Mouse (Mus musculus): ENCODE results near the gene Itgb8.

Gene Itgb8

GRCm38 (mm10) chr12:119209384-119210072 lies 29.1 kb downstream of the Itgb8 start:
- DNase-seq (ENCODE audit: low spot score in 2 of 2) = no peak

DNA sequence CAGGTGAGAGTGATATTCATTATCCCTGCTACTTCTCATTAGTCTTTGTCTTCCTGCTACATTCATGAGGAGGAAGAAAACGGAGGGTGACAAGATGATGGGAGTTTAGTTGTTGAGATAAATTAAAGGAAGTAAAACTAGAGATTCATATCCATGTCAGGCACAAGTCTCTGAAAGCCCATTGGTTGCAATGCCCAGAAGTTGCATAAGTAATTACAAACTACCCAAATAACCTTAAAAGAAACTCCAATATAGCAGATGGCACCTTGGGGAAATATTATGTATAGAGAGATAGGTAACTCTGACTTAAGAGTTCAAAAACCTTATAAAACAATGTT lies 31.2 kb downstream of the Itgb8 start:
- DNase-seq (ENCODE audit: low spot score in 2 of 2) = no peak

- DNase-seq (ENCODE audit: low spot score in 2 of 2) = peak in 1 of 2 experiments; percentile 60
Measured at GRCm38 (mm10) chr12:119206711-119207463, 31.7 kb downstream of the Itgb8 start.

GRCm38 (mm10) chr12:119204411-119204810 lies 34.2 kb downstream of the Itgb8 start:
- DNase-seq (ENCODE audit: low spot score in 2 of 2) = no peak

- no peak for DNase-seq (ENCODE audit: low spot score in 2 of 2)
Measured at GRCm38 (mm10) chr12:119202766-119203165, 35.8 kb downstream of the Itgb8 start.

- no peak for DNase-seq (ENCODE audit: low spot score in 2 of 2)
Measured at GRCm38 (mm10) chr12:119195145-119195544, 43.5 kb downstream of the Itgb8 start.

DNA sequence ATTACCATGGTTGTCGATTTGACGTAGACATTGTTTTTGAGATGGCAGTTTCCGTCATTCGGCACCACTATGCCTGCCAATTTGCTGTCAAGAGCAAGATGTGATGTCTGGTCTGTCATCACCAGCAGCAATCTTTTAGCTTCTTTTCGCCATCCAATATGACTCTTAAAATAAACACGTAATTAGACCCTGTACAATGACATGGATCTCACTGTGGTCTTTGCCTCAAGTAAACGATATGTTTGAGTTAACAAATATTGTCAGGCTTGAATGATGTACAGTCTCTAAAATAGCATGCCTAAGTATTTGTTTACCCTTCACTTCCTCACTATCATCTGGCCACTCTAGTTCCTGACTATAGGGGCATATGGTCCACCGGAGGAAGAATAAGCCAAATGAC lies 48.8 kb downstream of the Itgb8 start:
- no peak for DNase-seq (ENCODE audit: low spot score in 2 of 2)

DNA sequence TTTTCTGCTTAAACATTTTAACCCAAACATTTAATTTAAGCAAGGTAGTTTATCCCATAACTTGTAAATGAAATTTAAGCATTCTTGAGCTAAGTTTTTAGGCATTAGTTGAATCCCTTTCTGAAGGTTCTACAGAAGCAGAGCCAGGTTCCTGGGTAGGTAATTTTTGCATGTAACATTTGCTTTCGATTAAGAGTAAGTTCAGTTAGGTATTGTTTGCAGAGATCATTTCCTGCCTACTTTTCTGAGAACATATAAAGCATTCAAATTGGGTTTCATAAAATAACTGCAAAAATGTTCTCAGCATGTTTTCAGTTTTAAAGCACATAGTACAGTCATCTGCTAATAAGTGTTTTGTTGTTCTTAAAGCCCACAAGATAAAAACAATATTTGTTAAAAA lies 53.2 kb downstream of the Itgb8 start:
- no peak for DNase-seq (ENCODE audit: low spot score in 2 of 2)

DNA sequence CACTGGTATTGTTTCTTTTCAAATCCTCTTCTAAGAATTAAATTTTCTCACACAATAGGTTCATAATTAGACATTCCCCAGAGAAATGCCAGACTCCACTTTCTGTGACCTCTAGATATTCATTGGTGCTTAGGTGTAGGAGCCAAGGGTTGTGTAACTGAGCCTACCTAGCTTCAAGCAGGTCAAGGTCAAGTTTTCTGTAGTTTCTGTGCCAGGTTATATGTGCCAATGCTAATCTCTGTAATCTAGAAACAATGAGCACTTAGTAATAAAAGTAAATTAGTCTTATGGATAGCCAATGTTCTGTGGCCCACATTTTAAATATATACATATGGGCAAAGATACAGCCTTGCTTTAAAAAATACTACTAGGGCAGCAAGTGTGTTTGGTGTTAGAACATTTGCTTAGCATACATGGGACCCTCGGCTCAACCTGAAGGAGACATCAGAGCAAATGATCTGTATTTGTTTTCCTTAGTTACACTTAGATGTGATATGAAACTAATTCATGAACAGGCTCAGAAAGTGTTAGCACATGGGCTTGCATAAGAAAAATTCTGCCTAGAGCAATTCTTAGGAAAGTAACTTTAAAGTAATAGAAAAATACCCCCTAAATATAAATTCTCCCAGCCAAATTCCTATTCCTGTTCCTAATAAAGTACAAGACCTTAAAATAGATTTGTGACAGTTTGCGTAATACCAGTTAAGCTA lies 56.2 kb downstream of the Itgb8 start:
- no peak for DNase-seq (ENCODE audit: low spot score in 2 of 2)

GRCm38 (mm10) chr12:119176017-119176416 lies 62.6 kb downstream of the Itgb8 start:
- DNase-seq (ENCODE audit: low spot score in 2 of 2) = no peak

DNA sequence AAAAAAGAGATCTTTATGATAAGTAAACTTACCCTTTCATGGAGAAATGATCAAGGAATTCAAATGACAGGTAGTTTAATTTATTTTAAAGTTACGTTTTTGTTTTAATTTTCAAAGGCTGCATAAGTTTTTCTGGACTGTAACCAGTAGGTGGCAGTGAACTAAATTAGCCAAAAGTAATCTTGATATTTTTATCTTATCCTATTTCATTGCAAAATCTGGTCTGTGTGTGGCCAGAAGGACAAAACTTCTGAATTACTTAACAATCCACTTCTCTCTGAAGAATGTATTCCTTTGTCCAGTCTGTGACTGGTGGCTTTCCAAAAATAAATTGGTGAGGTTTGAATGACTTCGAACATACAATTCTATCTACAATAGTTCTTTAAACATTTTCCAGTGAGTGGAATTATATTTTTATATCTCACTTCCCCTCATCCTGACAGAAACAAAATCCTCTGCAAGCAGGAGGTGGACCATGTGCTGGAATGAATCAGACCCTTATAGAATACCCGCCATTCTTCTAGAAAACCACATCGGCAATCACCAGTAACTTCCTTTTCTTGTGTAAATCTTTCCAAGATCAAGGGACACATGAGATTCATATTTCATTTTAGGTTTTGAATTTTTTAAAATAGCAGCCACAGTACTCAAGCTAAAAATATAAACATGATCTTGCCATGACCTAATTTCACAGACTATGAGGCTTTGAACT lies 68.6 kb downstream of the Itgb8 start:
- DNase-seq (ENCODE audit: low spot score in 2 of 2) = no peak

DNA sequence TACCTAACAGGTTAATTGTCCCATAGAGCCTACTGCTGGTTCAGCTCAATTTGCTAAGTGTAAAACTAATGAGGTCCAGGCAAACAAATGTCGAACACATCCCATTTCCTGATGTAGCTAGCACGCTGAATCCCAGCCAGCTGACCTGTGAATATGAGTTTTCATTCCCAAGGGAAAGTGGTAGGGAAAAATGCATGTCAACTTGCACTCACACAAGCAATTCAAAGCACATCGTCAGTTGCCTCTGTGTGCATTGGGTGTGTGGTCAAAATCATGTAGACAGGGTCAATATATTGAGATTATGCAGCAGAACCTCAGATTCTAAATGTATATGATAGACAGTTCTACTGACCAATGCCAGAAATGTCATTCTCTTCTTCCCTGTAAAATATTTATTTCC lies 69.5 kb downstream of the Itgb8 start:
- no peak for DNase-seq (ENCODE audit: low spot score in 2 of 2)

- DNase-seq (ENCODE audit: low spot score in 2 of 2) = no peak
Measured at GRCm38 (mm10) chr12:119165115-119165514, 73.5 kb downstream of the Itgb8 start.

- no peak for DNase-seq (ENCODE audit: low spot score in 2 of 2)
Measured at GRCm38 (mm10) chr12:119164672-119165071, 73.9 kb downstream of the Itgb8 start.

- DNase-seq (ENCODE audit: low spot score in 2 of 2) = no peak
Measured at GRCm38 (mm10) chr12:119164176-119164575, 74.4 kb downstream of the Itgb8 start.

- DNase-seq (ENCODE audit: low spot score in 2 of 2) = no peak
Measured at GRCm38 (mm10) chr12:119160786-119161185, 77.8 kb downstream of the Itgb8 start.

- DNase-seq (ENCODE audit: low spot score in 2 of 2) = no peak
Measured at GRCm38 (mm10) chr12:119159254-119159933, 79.2 kb downstream of the Itgb8 start.

- DNase-seq (ENCODE audit: low spot score in 2 of 2) = no peak
Measured at GRCm38 (mm10) chr12:119157686-119158085, 80.9 kb downstream of the Itgb8 start.

- no peak for DNase-seq (ENCODE audit: low spot score in 2 of 2)
Measured at GRCm38 (mm10) chr12:119157068-119157467, 81.5 kb downstream of the Itgb8 start.

GRCm38 (mm10) chr12:119155566-119155965 lies 83.0 kb downstream of the Itgb8 start:
- DNase-seq (ENCODE audit: low spot score in 2 of 2) = no peak

DNA sequence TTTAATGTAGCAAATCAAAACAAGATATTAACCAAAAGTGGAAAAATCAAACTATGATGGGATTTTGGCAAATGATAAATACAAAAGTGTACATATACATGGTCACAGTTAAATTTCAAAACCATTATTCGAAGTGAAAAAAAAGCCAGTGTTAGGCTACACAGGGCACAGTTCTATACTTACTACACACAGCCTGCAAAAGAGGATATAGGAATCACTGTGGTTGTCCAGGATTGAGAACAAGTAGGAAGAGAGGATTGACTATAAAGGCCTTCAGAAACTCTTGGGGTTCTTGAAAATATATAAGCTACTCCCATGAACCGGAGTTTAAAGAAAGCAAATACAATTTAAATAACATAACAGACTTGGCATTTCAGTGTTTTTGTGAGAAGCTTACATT lies 87.6 kb downstream of the Itgb8 start:
- no peak for DNase-seq (ENCODE audit: low spot score in 2 of 2)

DNA sequence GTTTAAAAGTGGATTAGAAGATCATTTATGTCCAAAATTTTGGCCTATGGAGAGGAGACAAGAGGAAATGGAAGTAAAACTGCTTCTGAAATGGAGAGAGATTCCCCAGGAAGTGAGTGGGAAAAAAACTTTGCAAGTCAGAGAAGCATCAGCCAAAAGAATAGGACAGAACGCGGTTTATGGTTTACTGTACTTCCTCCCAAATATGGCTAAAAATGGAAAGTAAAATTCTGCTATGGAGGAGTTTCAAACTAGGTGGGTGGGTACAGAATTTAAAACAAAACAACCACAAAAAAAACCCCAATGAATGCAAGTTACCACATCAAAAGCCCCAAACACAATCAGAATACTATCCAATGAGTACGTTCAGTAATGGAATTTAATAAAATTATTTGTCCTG lies 90.8 kb downstream of the Itgb8 start:
- DNase-seq (ENCODE audit: low spot score in 2 of 2) = no peak
